Mouse (Mus musculus): ENCODE measurements around the gene Sf3b5. TPM values are rescaled to one million over a fixed set of nuclear protein-coding genes. Genes with fewer than 3 reads are reported as not detected.

The Sf3b5 gene
- total and polyA plus RNA-seq, 3 experiments: 41.9 to 51.3 (median 49.1) TPM

- no peaks in the 10 kb centered on the region for H3K79me2 ChIP-seq (replicated peaks; ENCODE audit: control insufficient read depth, extremely low read depth, insufficient read depth, poor library complexity, severe bottlenecking)
- H3K27me3 ChIP-seq (replicated peaks): no peaks in the 10 kb centered on the region
- TF ChIP-seq MEF2A (IDR thresholded peaks at IDR 0.05; ENCODE audit: borderline replicate concordance, low read depth, low read length): no peak
- no peak for TF ChIP-seq NELFE (IDR thresholded peaks at IDR 0.05; ENCODE audit: low read depth, low read length)
- TF ChIP-seq TBP (conservative IDR thresholded peaks at IDR 0.05; ENCODE audit: low read depth, low read length): no peak
- H3K4me1 ChIP-seq (ENCODE audit: control insufficient read depth in 1 of 2, insufficient read depth in 2 of 2): peaks cover 44 to 85% of the 10 kb centered on the region in 2 experiments
- H3K27ac ChIP-seq (ENCODE audit: insufficient read depth, low read depth): no peak overlapping the region
- dilution Hi-C loops (cut with MboI; ENCODE audit: extremely low pct_ligation_motif_present, extremely low pct_unique_long_range_greater_than_20kb, low sequenced_read_pairs) (no loop called here), in situ Hi-C loops (cut with MboI; ENCODE audit: low pct_ligation_motif_present, low pct_unique_long_range_greater_than_20kb, low sequenced_read_pairs) (no loop called here)
- H3K4me2 ChIP-seq (ENCODE audit: insufficient read depth, low read depth, poor library complexity, severe bottlenecking): no peak overlapping the region
- DNase-seq (ENCODE audit: extremely low read depth): no peak
- no peak overlapping the region for H3K9ac ChIP-seq (ENCODE audit: insufficient read depth, low read depth)
- no peak overlapping the region for H3K4me3 ChIP-seq (replicated peaks in 1 of 3; ENCODE audit: low read depth in 2 of 3, low read length in 2 of 3, poor library complexity in 1 of 3)
- H3K9me3 ChIP-seq (replicated peaks; ENCODE audit: low read length): no peaks in the 10 kb centered on the region
- no peaks in the 10 kb centered on the region for H3K36me3 ChIP-seq (replicated peaks in 1 of 2; ENCODE audit: control insufficient read depth in 1 of 2, insufficient read depth in 1 of 2, low read length in 1 of 2)
These were observed 21.6 kb upstream of the Sf3b5 start for GRCm38 (mm10) chr10:12983516-12983915.

- no peaks in the 10 kb centered on the region for H3K36me3 ChIP-seq (replicated peaks in 1 of 2; ENCODE audit: control insufficient read depth in 1 of 2, insufficient read depth in 1 of 2, low read length in 1 of 2)
- TF ChIP-seq MEF2A (IDR thresholded peaks at IDR 0.05; ENCODE audit: borderline replicate concordance, low read depth, low read length): no peak
- TF ChIP-seq HCFC1 (IDR thresholded peaks at IDR 0.05; ENCODE audit: low read depth, low read length): no peak
- peak; percentile 23; the same call in 1 of the 2 replicates for TF ChIP-seq IRF4 (IDR thresholded peaks at IDR 0.05; ENCODE audit: low read depth, low read length)
- no peak for TF ChIP-seq USF1 (IDR thresholded peaks at IDR 0.05; ENCODE audit: low read depth, low read length)
- TF ChIP-seq CTCF (conservative IDR thresholded peaks at IDR 0.05 in 1 of 2, IDR thresholded peaks at IDR 0.05 in 1 of 2; ENCODE audit: low read depth in 2 of 2, low read length in 2 of 2): no peak
- 0 out of 2 replicates have a peak, but pooled peaks have one; percentile 24 for TF ChIP-seq MYC (IDR thresholded peaks at IDR 0.05; ENCODE audit: low read depth, low read length)
- TF ChIP-seq NELFE (IDR thresholded peaks at IDR 0.05; ENCODE audit: low read depth, low read length): no peak
- TF ChIP-seq BHLHE40 (IDR thresholded peaks at IDR 0.05; ENCODE audit: low read depth, low read length): peak; percentile 85
- no peak for TF ChIP-seq E2F4 (IDR thresholded peaks at IDR 0.05; ENCODE audit: insufficient replicate concordance, low read depth, low read length)
- no peak for TF ChIP-seq KAT2A (IDR thresholded peaks at IDR 0.05; ENCODE audit: insufficient replicate concordance, low read length)
- no peak for TF ChIP-seq ZNF384 (IDR thresholded peaks at IDR 0.05; ENCODE audit: low read depth, low read length)
- 0 out of 2 replicates have a peak, but pooled peaks have one; percentile 10 for TF ChIP-seq EP300 (IDR thresholded peaks at IDR 0.05; ENCODE audit: low read length)
- TF ChIP-seq JUN (IDR thresholded peaks at IDR 0.05; ENCODE audit: insufficient read depth, low read depth, low read length): 0 out of 2 replicates have a peak, but pooled peaks have one; percentile 14
- peaks cover 35 to 77% of the 10 kb centered on the region in 2 experiments for H3K4me1 ChIP-seq (ENCODE audit: control insufficient read depth in 1 of 2, insufficient read depth in 2 of 2)
- no peak overlapping the region for H3K9ac ChIP-seq (ENCODE audit: insufficient read depth, low read depth)
- H3K27me3 ChIP-seq (replicated peaks): no peaks in the 10 kb centered on the region
- DNase-seq (ENCODE audit: extremely low read depth): no peak
- H3K4me2 ChIP-seq (ENCODE audit: insufficient read depth, low read depth, poor library complexity, severe bottlenecking): no peak overlapping the region
- dilution Hi-C loops (cut with MboI; ENCODE audit: extremely low pct_ligation_motif_present, extremely low pct_unique_long_range_greater_than_20kb, low sequenced_read_pairs) (no loop called here), in situ Hi-C loops (cut with MboI; ENCODE audit: low pct_ligation_motif_present, low pct_unique_long_range_greater_than_20kb, low sequenced_read_pairs) (loop anchor here (5.0 kb wide), 1 partner anchor 63 kb away; no protein-coding TSS in a partner anchor)
- no peak overlapping the region for H3K4me3 ChIP-seq (replicated peaks in 1 of 3; ENCODE audit: low read depth in 2 of 3, low read length in 2 of 3, poor library complexity in 1 of 3)
- no peak overlapping the region for H3K27ac ChIP-seq (ENCODE audit: insufficient read depth, low read depth)
- H3K79me2 ChIP-seq (replicated peaks; ENCODE audit: control insufficient read depth, extremely low read depth, insufficient read depth, poor library complexity, severe bottlenecking): no peaks in the 10 kb centered on the region
- no peaks in the 10 kb centered on the region for H3K9me3 ChIP-seq (replicated peaks; ENCODE audit: low read length)
These were observed 20.1 kb upstream of the Sf3b5 start for GRCm38 (mm10) chr10:12985028-12985427.

All from CH12.LX (cell line).